Mouse (Mus musculus) inflammation-experienced regulatory T-cells (primary cell): ENCODE data around the gene Micall1. TPM values are rescaled to one million over a fixed set of nuclear protein-coding genes. Genes with fewer than 3 reads are reported as not detected.

Experiments used
- polyA plus RNA-seq, 2 experiments: library from polyadenylated mRNA; unstranded; fragments of 100-300 nt; shearing (Covaris generic); gene quantifications; one replicate each; pipeline ENCODE4 v1.2.1; 2017

Micall1 gene
- 10 to 100 TPM; 41.4 to 55.0 TPM for polyA plus RNA-seq

DNA sequence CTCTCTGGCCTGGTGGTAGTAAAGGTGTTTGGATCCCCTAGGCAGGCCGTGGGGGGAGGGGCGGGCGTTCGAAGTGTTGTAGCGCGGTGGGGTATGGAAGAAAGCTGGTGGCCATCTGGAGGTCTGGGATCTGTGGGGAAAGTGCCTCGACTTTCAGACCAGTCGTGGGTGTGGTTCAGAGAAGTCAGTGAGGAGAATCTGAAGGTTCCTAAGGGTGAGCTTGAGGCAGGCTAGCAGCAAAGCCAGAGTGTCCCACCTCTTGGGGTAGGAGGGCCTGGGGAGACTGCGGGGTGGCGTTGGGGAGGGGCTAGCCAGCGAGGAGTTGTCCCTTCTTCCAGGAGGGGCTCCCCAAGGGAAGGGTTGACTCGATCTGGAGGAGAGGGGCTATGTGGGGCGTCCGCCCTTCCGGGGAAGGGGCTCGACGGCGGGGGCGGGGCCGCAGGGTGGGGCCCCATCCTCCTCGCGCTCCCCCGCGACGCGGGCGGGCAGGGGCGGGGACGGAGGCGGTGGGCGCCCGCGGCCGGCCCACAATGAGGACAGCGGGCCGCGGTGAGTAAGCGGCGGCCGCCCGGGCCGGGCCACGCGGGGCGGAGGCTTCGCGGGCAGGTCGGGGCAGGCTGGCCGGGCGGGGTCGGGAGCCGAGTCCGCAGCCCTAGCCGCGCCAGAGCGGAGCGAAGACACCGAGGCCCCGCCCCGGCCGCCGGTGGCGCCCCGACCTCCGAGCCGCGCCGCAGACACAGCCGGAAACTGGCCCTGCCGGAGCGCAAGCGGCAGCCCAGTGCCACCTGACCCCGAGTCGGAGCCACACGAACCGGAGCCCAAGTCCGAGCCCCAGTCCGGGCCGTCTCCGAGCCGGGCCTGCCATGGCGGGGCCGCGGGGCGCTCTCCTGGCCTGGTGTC is at the start of gene Micall1:
Gene Micall1 (plus strand): TSS at position 478 of the 900 bp plus-strand sequence.

GRCm38 (mm10) chr15:79062376-79063159 is 46.1 kb upstream of the Micall1 start, which contains the start of gene Ankrd54:
TSS of gene Ankrd54 (minus strand) at chr15:79062893.

DNA sequence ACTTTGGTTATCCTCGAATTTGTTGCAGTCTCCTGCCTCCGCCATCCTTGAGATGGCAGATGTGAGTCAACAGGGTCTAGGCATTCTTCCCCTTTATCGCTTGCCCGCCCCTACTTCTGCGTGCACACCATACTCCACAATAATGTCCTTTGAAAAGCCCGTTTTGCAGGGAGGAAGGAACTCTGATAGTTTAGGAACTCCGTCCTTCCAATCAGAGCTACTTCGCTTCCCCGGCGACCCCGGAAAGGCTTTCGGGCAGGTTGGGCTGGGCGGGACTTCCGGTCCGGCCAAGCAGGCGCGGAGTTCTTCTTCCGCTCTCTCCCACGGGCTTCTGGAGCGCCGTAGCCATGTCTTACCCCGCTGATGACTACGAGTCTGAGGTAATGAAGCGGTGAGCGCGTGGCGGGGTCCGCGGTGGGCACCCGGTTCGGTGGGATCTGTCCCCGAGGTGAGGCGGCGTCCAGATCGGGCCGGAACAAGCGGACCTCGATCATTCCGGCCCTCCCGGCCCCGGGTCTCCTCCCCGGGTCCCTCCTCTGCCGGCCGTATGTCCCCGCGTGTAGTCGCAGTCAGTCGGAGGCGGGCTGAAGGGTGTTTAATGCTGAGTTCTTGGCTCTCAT is 33.7 kb upstream of the Micall1 start, which contains the start of gene Eif3l:
Gene Eif3l (plus strand): TSS at position 267 of the 620 bp plus-strand sequence.

GRCm38 (mm10) chr15:79140866-79141565 is 32.3 kb downstream of the Micall1 start, which contains the start of the genes Polr2f and 1700088E04Rik:
TSS of gene Polr2f (plus strand) at chr15:79141009.
TSS of gene 1700088E04Rik (minus strand) at chr15:79141253.

DNA sequence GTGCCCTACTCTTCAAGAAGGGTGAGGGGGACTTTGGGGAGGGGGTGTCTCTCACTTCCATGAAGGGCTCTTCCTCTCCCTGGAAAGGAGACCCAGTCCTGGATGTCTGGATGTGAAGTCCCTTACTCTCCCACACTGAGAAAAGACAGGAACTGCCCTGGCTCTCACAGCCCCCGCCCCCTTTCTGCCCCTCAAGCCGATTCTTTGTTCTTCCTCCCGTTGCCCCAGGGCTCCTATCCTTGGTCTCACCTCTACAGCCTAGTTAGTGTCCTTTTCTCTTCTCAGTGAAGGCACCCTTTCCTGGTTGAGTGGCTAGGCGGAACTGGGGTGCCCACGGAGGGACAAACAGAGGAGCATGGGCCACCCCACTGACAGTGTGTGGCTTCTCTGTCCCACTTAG is 56.4 kb downstream of the Micall1 start, which contains the start of gene Sox10:
Gene Sox10 (minus strand): TSS at position 101 of the 400 bp plus-strand sequence.

Other genes starting within 250 kb of the Micall1 start
- 10 to 100 TPM; 65.1 to 85.6 TPM for gene Gga1, start 231.7 kb upstream of the Micall1 start, polyA plus RNA-seq
- 1 to 10 TPM in 1 of 2 experiments, under 1 TPM in 1; 0.51 to 2.8 TPM for gene Gm49510, start 209.2 kb upstream of the Micall1 start, polyA plus RNA-seq
- 100 to 1,000 TPM; 194 to 241 TPM for gene Sh3bp1, start 209.1 kb upstream of the Micall1 start, polyA plus RNA-seq
- gene Pdxp, start 195.0 kb upstream of the Micall1 start, polyA plus RNA-seq, result 10 to 100 TPM; 27.2 to 27.9 TPM
- 100 to 1,000 TPM; 406 to 488 TPM for gene Lgals1, start 182.2 kb upstream of the Micall1 start, polyA plus RNA-seq
- gene Nol12, start 174.0 kb upstream of the Micall1 start, polyA plus RNA-seq, result 10 to 100 TPM; 44.7 to 55.2 TPM
- gene Triobp, start 161.2 kb upstream of the Micall1 start, polyA plus RNA-seq, result 100 to 1,000 TPM in 1 of 2 experiments, 10 to 100 TPM in 1; 88.2 to 119 TPM
- 100 to 1,000 TPM; 103 to 105 TPM for gene H1f0, start 80.4 kb upstream of the Micall1 start, polyA plus RNA-seq
- gene Galr3, start 67.0 kb upstream of the Micall1 start, polyA plus RNA-seq, result 1 to 10 TPM in 1 of 2 experiments, under 1 TPM in 1; 0.43 to 2.3 TPM
- 10 to 100 TPM; 55.1 to 58.4 TPM for gene Ankrd54, start 46.0 kb upstream of the Micall1 start, polyA plus RNA-seq
- 100 to 1,000 TPM; 142 to 167 TPM for gene Eif3l, start 33.7 kb upstream of the Micall1 start, polyA plus RNA-seq
- 100 to 1,000 TPM; 133 to 136 TPM for gene Polr2f, start 32.1 kb downstream of the Micall1 start, polyA plus RNA-seq
- gene 1700088E04Rik, start 32.4 kb downstream of the Micall1 start, polyA plus RNA-seq, result 1 to 10 TPM; 1.1 to 1.4 TPM
- 1 to 10 TPM in 1 of 2 experiments, under 1 TPM in 1; 0.54 to 1.1 TPM for gene Sox10, start 56.3 kb downstream of the Micall1 start, polyA plus RNA-seq
- 10 to 100 TPM; 34.2 to 40.0 TPM for gene Pick1, start 120.3 kb downstream of the Micall1 start, polyA plus RNA-seq
- under 1 TPM; 0.12 to 0.23 TPM for gene Gm49486, start 120.5 kb downstream of the Micall1 start, polyA plus RNA-seq
- under 1 TPM; 0.16 to 0.86 TPM for gene Slc16a8, start 145.9 kb downstream of the Micall1 start, polyA plus RNA-seq
- gene Baiap2l2, start 176.6 kb downstream of the Micall1 start, polyA plus RNA-seq, result 1 to 10 TPM; 1.3 to 3.7 TPM
- 10 to 100 TPM; 13.3 to 19.2 TPM for gene Pla2g6, start 219.5 kb downstream of the Micall1 start, polyA plus RNA-seq
- 1 to 10 TPM in 1 of 2 experiments, under 1 TPM in 1; 0.87 to 1.5 TPM for gene Maff, start 237.7 kb downstream of the Micall1 start, polyA plus RNA-seq